Mouse (Mus musculus) hindbrain, embryonic 15.5 days (tissue): ENCODE data around the gene Obp2a. TPM values are rescaled to one million over a fixed set of nuclear protein-coding genes. Genes with fewer than 3 reads are reported as not detected.
"Not testable (repeated sequence)": the region's sequence is repeated elsewhere in the genome, so short reads cannot be mapped to it uniquely, and the experiment has no call there.

ENCODE experiments used
- ATAC-seq: fragments of 200-750 bp; cut with Nextera tagmentation; 2 replicates; pipeline ENCODE4 v1.8.0; 2017; ENCODE audit warnings: low read depth, moderate number of reproducible peaks, moderate TSS enrichment; ENCODE audit not compliant: low FRiP score
- H3K27ac ChIP-seq: fragments of 300-500 bp; sonication (generic); replicated peaks from 2 replicates; pipeline ENCODE4 v1.5.1; 2015; ENCODE audit warnings: mild to moderate bottlenecking, inconsistent platforms
- H3K27me3 ChIP-seq: fragments of 300-500 bp; sonication (generic); 2 replicates; pipeline ENCODE4 v1.6.1; 2015; ENCODE audit warnings: control low read depth, inconsistent platforms
- H3K36me3 ChIP-seq: fragments of 300-500 bp; sonication (generic); 2 replicates; pipeline ENCODE4 v1.6.1; 2015; ENCODE audit warnings: control low read depth, inconsistent platforms
- H3K4me1 ChIP-seq: fragments of 300-500 bp; sonication (generic); replicated peaks from 2 replicates; pipeline ENCODE4 v1.6.1; 2015; ENCODE audit warnings: control low read depth, inconsistent platforms
- H3K4me2 ChIP-seq: fragments of 300-500 bp; sonication (generic); 2 replicates; pipeline ENCODE4 v1.6.1; 2015; ENCODE audit warnings: moderate library complexity, mild to moderate bottlenecking, inconsistent platforms
- H3K4me3 ChIP-seq: fragments of 300-500 bp; sonication (generic); 2 replicates; pipeline ENCODE4 v1.5.1; 2015; ENCODE audit warnings: mild to moderate bottlenecking, inconsistent platforms
- H3K9ac ChIP-seq: fragments of 300-500 bp; sonication (generic); 2 replicates; pipeline ENCODE4 v1.6.1; 2015; ENCODE audit warnings: inconsistent platforms
- H3K9me3 ChIP-seq: fragments of 300-500 bp; sonication (generic); 2 replicates; pipeline ENCODE4 v1.6.1; 2016; ENCODE audit warnings: control low read depth, inconsistent platforms
- WGBS: fragments of 180-500 bp; shearing (Covaris S2); methylation state at CpG from one replicate; pipeline ENCODE4 v1.1.7; 2015; 5-methylcytosine and 5-hydroxymethylcytosine counted together
- polyA plus RNA-seq: library from polyadenylated mRNA; unstranded; fragments of >200 nt; fragmentation: Nextera tagmentation; extraction: Ambion mirVana; gene quantifications from 2 replicates; pipeline ENCODE4 v1.2.1, GENCODE M21; 2015

Obp2a gene
- not detected in 2 replicates for polyA plus RNA-seq

- WGBS, result 76% methylated on average over 3 of the region's 3 CpGs
Measured at GRCm38 (mm10) chr2:25699743-25700142, at the start of gene Obp2a. Gene Obp2a, plus strand, starts transcription at chr2:25700043.

GRCm38 (mm10) chr2:25652902-25653301 is 46.9 kb upstream of the Obp2a start, which contains the start of gene Lcn8:
Gene Lcn8, plus strand, starts transcription at chr2:25653120.
- 77% methylated on average over 2 of the region's 2 CpGs for WGBS
- Histone ChIP-seq H3K4me2 (no peak within 1 kb of the TSS), H3K36me3 (no peaks in the 10 kb centered on the region), H3K4me1 (no peaks in the 10 kb centered on the region), H3K9me3 (no peaks in the 10 kb centered on the region), H3K27me3 (no peaks in the 10 kb centered on the region), H3K4me3 (no peak within 1 kb of the TSS), H3K27ac (no peak within 1 kb of the TSS), H3K9ac (no peak within 1 kb of the TSS)
- ATAC-seq, result no peak

More at GRCm38 (mm10) chr2:25699743-25700142, at the start of gene Obp2a:
- not testable (repeated sequence) for H3K36me3 ChIP-seq, H3K9me3 ChIP-seq, H3K27me3 ChIP-seq, H3K9ac ChIP-seq, H3K4me1 ChIP-seq, ATAC-seq, H3K4me2 ChIP-seq, H3K4me3 ChIP-seq, H3K27ac ChIP-seq

- Histone ChIP-seq H3K9ac (no peak overlapping the region), H3K27ac (no peak overlapping the region), H3K27me3 (no peaks in the 10 kb centered on the region), H3K36me3 (no peaks in the 10 kb centered on the region), H3K4me3 (no peak overlapping the region), H3K9me3 (no peaks in the 10 kb centered on the region), H3K4me2 (no peak overlapping the region), H3K4me1 (no peaks in the 10 kb centered on the region)
- 70% methylated on average over 1 of the region's 1 CpGs for WGBS
- ATAC-seq, result no peak
Measured at GRCm38 (mm10) chr2:25654502-25654901, 45.3 kb upstream of the Obp2a start.

- Histone ChIP-seq H3K4me2 (no peak overlapping the region), H3K4me3 (no peak overlapping the region), H3K36me3 (no peaks in the 10 kb centered on the region), H3K27ac (no peak overlapping the region), H3K9ac (no peak overlapping the region), H3K27me3 (no peaks in the 10 kb centered on the region), H3K4me1 (no peaks in the 10 kb centered on the region), H3K9me3 (no peaks in the 10 kb centered on the region)
- 89% methylated on average over 4 of the region's 4 CpGs for WGBS
- no peak for ATAC-seq
Measured at GRCm38 (mm10) chr2:25656691-25657090, 43.2 kb upstream of the Obp2a start.

- no peak for ATAC-seq
Measured at GRCm38 (mm10) chr2:25657246-25657645, 42.6 kb upstream of the Obp2a start.

GRCm38 (mm10) chr2:25657652-25658051 is 42.2 kb upstream of the Obp2a start, which contains the start of gene Lcn5:
Gene Lcn5, plus strand, starts transcription at chr2:25657952.
- no peaks in the 10 kb centered on the region for H3K9me3 ChIP-seq
- no peaks in the 10 kb centered on the region for H3K27me3 ChIP-seq
- H3K36me3 ChIP-seq, result no peaks in the 10 kb centered on the region
- H3K9ac ChIP-seq, result no peak within 1 kb of the TSS
- ATAC-seq, result no peak
- no peak within 1 kb of the TSS for H3K27ac ChIP-seq
- H3K4me2 ChIP-seq, result no peak within 1 kb of the TSS
- no peaks in the 10 kb centered on the region for H3K4me1 ChIP-seq
- H3K4me3 ChIP-seq, result no peak within 1 kb of the TSS

More at GRCm38 (mm10) chr2:25657246-25657645, 42.6 kb upstream of the Obp2a start:
- H3K4me3 ChIP-seq, result no peak overlapping the region
- no peaks in the 10 kb centered on the region for H3K36me3 ChIP-seq
- no peaks in the 10 kb centered on the region for H3K27me3 ChIP-seq
- no peak overlapping the region for H3K4me2 ChIP-seq
- H3K9ac ChIP-seq, result no peak overlapping the region
- 84% methylated on average over 4 of the region's 4 CpGs for WGBS
- H3K9me3 ChIP-seq, result no peaks in the 10 kb centered on the region
- no peak overlapping the region for H3K27ac ChIP-seq
- H3K4me1 ChIP-seq, result no peaks in the 10 kb centered on the region

GRCm38 (mm10) chr2:25660279-25660678 is 39.6 kb upstream of the Obp2a start:
- H3K9ac ChIP-seq, result no peak overlapping the region
- H3K27me3 ChIP-seq, result no peaks in the 10 kb centered on the region
- H3K9me3 ChIP-seq, result no peaks in the 10 kb centered on the region
- H3K27ac ChIP-seq, result no peak overlapping the region
- WGBS, result 88% methylated on average over 8 of the region's 8 CpGs
- H3K36me3 ChIP-seq, result no peaks in the 10 kb centered on the region
- ATAC-seq, result no peak
- H3K4me1 ChIP-seq, result no peaks in the 10 kb centered on the region
- H3K4me3 ChIP-seq, result no peak overlapping the region
- H3K4me2 ChIP-seq, result no peak overlapping the region

GRCm38 (mm10) chr2:25661245-25661970 is 38.4 kb upstream of the Obp2a start:
- 84% methylated on average over 6 of the region's 6 CpGs for WGBS
- H3K4me1 ChIP-seq, result no peaks in the 10 kb centered on the region
- no peaks in the 10 kb centered on the region for H3K9me3 ChIP-seq
- no peak overlapping the region for H3K4me2 ChIP-seq
- no peak overlapping the region for H3K27ac ChIP-seq
- no peaks in the 10 kb centered on the region for H3K36me3 ChIP-seq
- no peaks in the 10 kb centered on the region for H3K27me3 ChIP-seq
- H3K9ac ChIP-seq, result no peak overlapping the region
- ATAC-seq, result no peak
- H3K4me3 ChIP-seq, result no peak overlapping the region

- Histone ChIP-seq H3K27me3 (no peaks in the 10 kb centered on the region), H3K9ac (no peak overlapping the region), H3K4me2 (no peak overlapping the region), H3K36me3 (no peaks in the 10 kb centered on the region), H3K27ac (no peak overlapping the region), H3K4me3 (no peak overlapping the region), H3K9me3 (no peaks in the 10 kb centered on the region), H3K4me1 (no peaks in the 10 kb centered on the region)
- ATAC-seq, result no peak
- WGBS, result 58% methylated on average over 1 of the region's 1 CpGs
Measured at GRCm38 (mm10) chr2:25663511-25663910, 36.3 kb upstream of the Obp2a start.

- WGBS, result 90% methylated on average over 5 of the region's 5 CpGs
- Histone ChIP-seq H3K4me1 (no peaks in the 10 kb centered on the region), H3K27me3 (no peaks in the 10 kb centered on the region), H3K27ac (no peak overlapping the region), H3K9ac (no peak overlapping the region), H3K4me3 (no peak overlapping the region), H3K36me3 (no peaks in the 10 kb centered on the region), H3K4me2 (no peak overlapping the region), H3K9me3 (no peaks in the 10 kb centered on the region)
- ATAC-seq, result no peak
Measured at GRCm38 (mm10) chr2:25664125-25664524, 35.7 kb upstream of the Obp2a start.

- Histone ChIP-seq H3K4me2 (no peak overlapping the region), H3K9ac (no peak overlapping the region), H3K4me1 (no peaks in the 10 kb centered on the region), H3K36me3 (no peaks in the 10 kb centered on the region), H3K9me3 (no peaks in the 10 kb centered on the region), H3K27ac (no peak overlapping the region), H3K4me3 (no peak overlapping the region), H3K27me3 (no peaks in the 10 kb centered on the region)
- WGBS, result 76% methylated on average over 1 of the region's 1 CpGs
- ATAC-seq, result no peak
Measured at GRCm38 (mm10) chr2:25666516-25666915, 33.3 kb upstream of the Obp2a start.

- Histone ChIP-seq H3K9ac (no peak within 1 kb of the TSS), H3K9me3 (no peaks in the 10 kb centered on the region), H3K4me2 (no peak within 1 kb of the TSS), H3K27me3 (no peaks in the 10 kb centered on the region), H3K4me3 (no peak within 1 kb of the TSS), H3K27ac (no peak within 1 kb of the TSS), H3K4me1 (no peaks in the 10 kb centered on the region), H3K36me3 (no peaks in the 10 kb centered on the region)
- 94% methylated on average over 3 of the region's 3 CpGs for WGBS
- no peak for ATAC-seq
Measured at GRCm38 (mm10) chr2:25676486-25676885, 23.4 kb upstream of the Obp2a start, which contains the start of gene Lcn6. Gene Lcn6, plus strand, starts transcription at chr2:25676786.

- no peak overlapping the region for H3K4me3 ChIP-seq
- ATAC-seq, result no peak
- H3K36me3 ChIP-seq, result no peaks in the 10 kb centered on the region
- no peak overlapping the region for H3K4me2 ChIP-seq
- no peaks in the 10 kb centered on the region for H3K4me1 ChIP-seq
- 89% methylated on average over 6 of the region's 6 CpGs for WGBS
- H3K27me3 ChIP-seq, result no peaks in the 10 kb centered on the region
- no peak overlapping the region for H3K27ac ChIP-seq
- H3K9ac ChIP-seq, result no peak overlapping the region
- no peaks in the 10 kb centered on the region for H3K9me3 ChIP-seq
Measured at GRCm38 (mm10) chr2:25679559-25679958, 20.3 kb upstream of the Obp2a start.
